Comparison of ENCODE assay signal across 20 mouse cellular contexts in the genomic region with DNA sequence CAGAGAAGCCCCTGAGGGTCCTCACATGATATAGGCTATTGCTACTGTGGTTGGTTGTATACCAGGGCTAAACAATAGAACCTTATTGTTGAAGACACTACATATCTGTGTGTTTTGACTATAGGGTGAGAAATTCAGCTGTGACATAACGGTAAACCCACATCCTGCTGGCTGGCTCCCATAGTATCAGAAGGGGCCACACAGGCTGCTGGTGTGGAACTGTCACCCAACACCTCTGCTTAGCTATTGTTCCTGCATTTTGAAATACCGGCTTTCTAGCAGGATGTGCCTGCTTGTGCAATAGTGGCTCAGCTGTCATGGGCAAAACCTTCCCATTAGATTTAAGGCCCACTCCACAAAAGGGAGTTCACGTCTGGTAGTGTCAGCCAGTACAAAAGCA. TPM values are rescaled to one million over a fixed set of nuclear protein-coding genes. Genes with fewer than 3 reads are reported as not detected.
DNase-seq lines count a peak whose midpoint lies in the region; ATAC-seq lines count a peak whose summit lies in the region.
"Had no signal": no experiment of that assay in that cellular context is flagged by ENCODE, and none has a peak within 500 bp of the region (broad histone marks: within the 10 kb centered on the region; RNA-seq: fewer than 3 reads in every experiment).

No protein-coding gene starts in this region.

- 0 out of 2 replicates have a peak, but pooled peaks cover 4% of the 10 kb centered on the region for H3K4me1 ChIP-seq in kidney, embryonic 14.5 days (ENCODE audit: control insufficient read depth, insufficient read depth, low read length)

- no peak overlapping the region for H3K27ac ChIP-seq in kidney, embryonic 14.5 days (ENCODE audit: low read depth, low read length)
- H3K27ac ChIP-seq: heart, embryonic 15.5 days; hindbrain, embryonic 14.5 days; liver, embryonic 14.5 days; neural tube, embryonic 12.5 days had no signal

- no peaks in the 10 kb centered on the region for H3K27me3 ChIP-seq in splenic B cell, adult 2 months (ENCODE audit: control insufficient read depth, insufficient read depth, low read length, poor library complexity, severe bottlenecking)
- no peaks in the 10 kb centered on the region for H3K27me3 ChIP-seq in kidney, embryonic 14.5 days (ENCODE audit: control insufficient read depth, insufficient read depth, low read length)
- H3K27me3 ChIP-seq: heart, embryonic 15.5 days; neural tube, embryonic 12.5 days had no signal

- no peak overlapping the region for H3K9ac ChIP-seq in kidney, embryonic 14.5 days (ENCODE audit: low read depth, low read length)
- H3K9ac ChIP-seq: heart, embryonic 15.5 days; hindbrain, embryonic 14.5 days; liver, embryonic 14.5 days; neural tube, embryonic 12.5 days had no signal

- 75% methylated on average over 3 of the region's 3 CpGs for WGBS in kidney, embryonic 14.5 days

- no peak overlapping the region for H3K4me3 ChIP-seq in kidney, embryonic 14.5 days (ENCODE audit: low read length)
- H3K4me3 ChIP-seq: heart, embryonic 15.5 days; neural tube, embryonic 12.5 days had no signal

- ATAC-seq in inflammation-experienced regulatory T-cells, adult 6 months, result peak; percentile 69
- no peak for ATAC-seq in kidney, embryonic 14.5 days (ENCODE audit: low FRiP score, low TSS enrichment)
- ATAC-seq: forebrain, embryonic 14.5 days; Patski had no signal

- peaks cover 10% of the 10 kb centered on the region for H3K36me3 ChIP-seq in splenic B cell, adult 2 months (ENCODE audit: control insufficient read depth, insufficient read depth, low read length, poor library complexity, severe bottlenecking)
- H3K36me3 ChIP-seq in kidney, embryonic 14.5 days (ENCODE audit: control insufficient read depth, insufficient read depth, low read length), result no peaks in the 10 kb centered on the region
- H3K36me3 ChIP-seq: heart, embryonic 15.5 days; neural tube, embryonic 12.5 days had no signal

- H3K4me2 ChIP-seq in kidney, embryonic 14.5 days (replicated peaks; ENCODE audit: low read depth, low read length), result no peak overlapping the region
- H3K4me2 ChIP-seq: heart, embryonic 15.5 days; hindbrain, embryonic 14.5 days; neural tube, embryonic 12.5 days had no signal

- no peaks in the 10 kb centered on the region for H3K9me3 ChIP-seq in kidney, embryonic 14.5 days (ENCODE audit: control insufficient read depth, low read length)
- H3K9me3 ChIP-seq: heart, embryonic 15.5 days; neural tube, embryonic 12.5 days had no signal

- DNase-seq in CD4-positive helper T cell, adult 2 months (ENCODE audit: low read depth, low spot score), result peak; percentile 81
- peak; percentile 43 to 47 for DNase-seq in CD8-positive naive resting alpha-beta T cell, adult 2 months (ENCODE audit: low read depth in 2 of 2, low spot score in 2 of 2)
- DNase-seq in splenic B cell, adult 2 months (ENCODE audit: low read depth, low spot score), result peak; percentile 50
- no peak for DNase-seq in gastrocnemius, postnatal 4 days (ENCODE audit: low spot score in 2 of 2)
- no peak for DNase-seq in right cerebral cortex, postnatal 25 days
- DNase-seq in kidney, postnatal 4 days, result no peak
- DNase-seq: cerebellum, adult 8-10 months; embryo, embryonic 11 days; heart, adult 18-20 months; kidney, adult 18-20 months; left cerebral cortex, postnatal 4 days; midbrain, embryonic 14.5 days had no signal

RNA-seq across cellular contexts. Expression of a gene that starts 45.9 kb away (rescaled TPM):
- 10 to 100 TPM; 33.2 to 54.7 (median 43.2) TPM for polyA plus RNA-seq in inflammation-experienced regulatory T-cells, adult 6 months (2017; shearing (Covaris generic))
- 1 to 10 TPM in 1 of 2 experiments, under 1 TPM in 1; 0.98 to 1.1 TPM for total RNA-seq in gastrocnemius, postnatal 4 days (2021)
- 0.87 and 1.8 TPM in 2 replicates for polyA plus RNA-seq in kidney, embryonic 14.5 days (2014; fragmentation: Nextera tagmentation; extraction: Ambion mirVana)

Comparison
In these comparisons a context has a peak if more than half of its experiments do, and no peak if none do; other contexts are left out.
1. DNase-seq: peak in CD4-positive helper T cell, adult 2 months (single experiment), CD8-positive naive resting alpha-beta T cell, adult 2 months (2 of 2) and splenic B cell, adult 2 months (single experiment); none in gastrocnemius, postnatal 4 days (0 of 2), right cerebral cortex, postnatal 25 days (single experiment) and kidney, postnatal 4 days (0 of 2).
2. RNA of a gene that starts 45.9 kb away (polyA plus RNA-seq): 33.2 to 54.7 TPM in inflammation-experienced regulatory T-cells, adult 6 months; 0.87 to 1.8 TPM in kidney, embryonic 14.5 days; every median in the first group is over 10 times any median in the second.